Comparison of ENCODE assay signal across 8 mouse cellular contexts in the genomic region with DNA sequence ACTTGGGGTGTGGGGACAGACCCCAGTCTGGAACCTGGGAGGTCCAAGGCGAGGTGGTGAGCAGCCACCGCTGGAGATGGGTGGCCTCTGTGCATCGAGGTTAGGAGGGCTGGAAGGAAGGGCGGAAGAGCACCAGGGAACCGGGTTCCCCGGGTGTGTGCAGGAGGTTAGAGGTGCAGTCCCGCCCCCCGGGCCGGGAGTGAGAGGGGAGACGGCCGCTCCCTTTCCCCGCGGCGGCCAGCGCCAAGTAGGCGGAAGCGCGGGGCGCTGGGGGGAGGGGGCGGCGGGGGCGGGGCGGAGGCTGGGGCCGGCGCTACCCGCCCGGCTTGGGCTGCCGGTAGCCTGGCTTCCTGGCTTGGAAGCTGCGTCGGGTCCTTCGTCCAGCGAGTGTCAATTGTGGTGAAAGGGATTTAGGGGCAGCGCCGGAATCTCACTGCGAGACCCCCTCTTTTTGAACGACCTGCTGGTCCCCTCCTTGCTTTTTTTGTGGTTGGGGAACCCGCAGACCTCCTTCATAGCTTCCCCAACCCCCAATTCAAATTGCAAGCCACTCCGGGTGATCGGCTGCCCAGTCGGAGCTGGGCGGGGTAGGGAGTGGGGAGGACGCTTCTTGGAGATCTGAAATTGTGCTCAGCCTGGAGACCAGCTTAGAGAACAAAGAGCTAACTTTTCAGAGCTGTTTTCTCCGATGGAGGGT. TPM values are rescaled to one million over a fixed set of nuclear protein-coding genes. Genes with fewer than 3 reads are reported as not detected.
DNase-seq lines count a peak whose midpoint lies in the region; ATAC-seq and TF ChIP-seq lines count a peak whose summit lies in the region.

No protein-coding gene starts in this region.

- peak; percentile 20 to 50; a peak in 2 of 4 replicates for TF ChIP-seq POLR2A in MEL (IDR thresholded peaks at IDR 0.05; ENCODE audit: control insufficient read depth in 1 of 2, insufficient read depth in 1 of 2, low read depth in 1 of 2, low read length in 2 of 2, poor library complexity in 1 of 2)

- H3K27me3 ChIP-seq in MEL (ENCODE audit: control insufficient read depth in 1 of 2, insufficient read depth in 2 of 2, low read length in 2 of 2), result no peaks in the 10 kb centered on the region
- H3K27me3 ChIP-seq in intestine, embryonic 16.5 days (replicated peaks; ENCODE audit: control insufficient read depth, insufficient read depth, low read length), result no peaks in the 10 kb centered on the region
- no peaks in the 10 kb centered on the region for H3K27me3 ChIP-seq in neural tube, embryonic 13.5 days

- no peak; a peak in 1 of 4 replicates for TF ChIP-seq EP300 in MEL (IDR thresholded peaks at IDR 0.05; ENCODE audit: low read depth in 1 of 2, low read length in 2 of 2)

- peaks cover 0 to 12% of the 10 kb centered on the region in 2 experiments; a peak in 2 of 4 replicates for H3K36me3 ChIP-seq in MEL (ENCODE audit: control insufficient read depth in 1 of 2, insufficient read depth in 2 of 2, low read length in 2 of 2)
- no peaks in the 10 kb centered on the region for H3K36me3 ChIP-seq in intestine, embryonic 16.5 days (ENCODE audit: control insufficient read depth, insufficient read depth, low read length)
- H3K36me3 ChIP-seq in neural tube, embryonic 13.5 days, result no peaks in the 10 kb centered on the region

- WGBS in intestine, embryonic 16.5 days, result 0% methylated on average over 24 of the region's 43 CpGs
- 1% methylated on average over 38 of the region's 43 CpGs for WGBS in neural tube, embryonic 13.5 days

- TF ChIP-seq RAD21 in MEL (IDR thresholded peaks at IDR 0.05; ENCODE audit: low read depth, low read length), result no peak

- no peak for TF ChIP-seq CTCF in MEL (IDR thresholded peaks at IDR 0.05 in 2 of 3, conservative IDR thresholded peaks at IDR 0.05 in 1 of 3; ENCODE audit: control insufficient read depth in 1 of 3, insufficient read depth in 1 of 3, low read depth in 2 of 3, low read length in 3 of 3, poor library complexity in 1 of 3, severe bottlenecking in 1 of 3)

- peak overlapping the region; percentile 77 for H3K4me2 ChIP-seq in intestine, embryonic 16.5 days (ENCODE audit: low read depth, low read length)
- peak overlapping the region; percentile 63 for H3K4me2 ChIP-seq in neural tube, embryonic 13.5 days

- H3K9ac ChIP-seq in MEL (ENCODE audit: control insufficient read depth, low read depth, low read length, poor library complexity, severe bottlenecking), result peak overlapping the region; percentile 82
- H3K9ac ChIP-seq in intestine, embryonic 16.5 days (ENCODE audit: low read depth, low read length), result peak overlapping the region; percentile 79
- peak overlapping the region; percentile 97 for H3K9ac ChIP-seq in neural tube, embryonic 13.5 days

- intact Hi-C loops in gastrocnemius, postnatal 36 days (cut with DNase I), result loop anchor here (2.0 to 5.0 kb wide), 2 partner anchors 37 to 83 kb away; no protein-coding TSS in a partner anchor

- peak overlapping the region; percentile 86 to 93 for H3K4me3 ChIP-seq in MEL (ENCODE audit: control insufficient read depth in 1 of 2, insufficient read depth in 1 of 2, low read depth in 2 of 2, low read length in 2 of 2)
- H3K4me3 ChIP-seq in intestine, embryonic 16.5 days (ENCODE audit: low read length), result peak overlapping the region; percentile 68
- H3K4me3 ChIP-seq in neural tube, embryonic 13.5 days, result peak overlapping the region; percentile 91

- DNase-seq in 3134 (ENCODE audit: extremely low read depth, insufficient read length, low spot score) (peak; percentile 81), MEL (ENCODE audit: low read depth, low spot score) (peak; percentile 90)
- peak; percentile 55 to 65 for DNase-seq in cerebellum, postnatal 36 days
- peak; percentile 68 to 75 for DNase-seq in gastrocnemius, postnatal 36 days
- peak; percentile 86 to 89 for DNase-seq in lung, adult 18-20 months
- peak; percentile 86 for DNase-seq in thymus, postnatal 4 days

- peak; percentile 72 for ATAC-seq in intestine, embryonic 16.5 days
- ATAC-seq in neural tube, embryonic 13.5 days (ENCODE audit: low read depth), result peak; percentile 60

- H3K27ac ChIP-seq in MEL (ENCODE audit: control insufficient read depth, low read depth, low read length), result peak overlapping the region; percentile 87
- H3K27ac ChIP-seq in intestine, embryonic 16.5 days (ENCODE audit: low read length), result peak overlapping the region; percentile 95
- H3K27ac ChIP-seq in neural tube, embryonic 13.5 days (replicated peaks), result peak overlapping the region; percentile 98

- H3K9me3 ChIP-seq in MEL (replicated peaks; ENCODE audit: insufficient read depth, low read length), result no peaks in the 10 kb centered on the region
- H3K9me3 ChIP-seq in intestine, embryonic 16.5 days (ENCODE audit: control insufficient read depth, low read length), result no peaks in the 10 kb centered on the region
- H3K9me3 ChIP-seq in neural tube, embryonic 13.5 days, result no peaks in the 10 kb centered on the region

- H3K79me2 ChIP-seq in MEL (ENCODE audit: control insufficient read depth, insufficient read depth, low read length, poor library complexity), result peaks cover 13% of the 10 kb centered on the region; the same call in 1 of the 2 replicates

- peaks cover 2 to 20% of the 10 kb centered on the region in 2 experiments; a peak in 3 of 4 replicates for H3K4me1 ChIP-seq in MEL (ENCODE audit: control insufficient read depth in 1 of 2, insufficient read depth in 2 of 2, low read length in 2 of 2)
- peaks cover 50% of the 10 kb centered on the region for H3K4me1 ChIP-seq in intestine, embryonic 16.5 days (ENCODE audit: control insufficient read depth, insufficient read depth, low read length)
- peaks cover 45% of the 10 kb centered on the region for H3K4me1 ChIP-seq in neural tube, embryonic 13.5 days (replicated peaks)

TF ChIP-seq in MEL, 35 proteins besides CTCF, POLR2A, EP300 and RAD21 (continues in another document):
- TF ChIP-seq MAZ (IDR thresholded peaks at IDR 0.05; ENCODE audit: low read depth, low read length) (peak; percentile 82; the same call in 1 of the 2 replicates), ZMIZ1 (IDR thresholded peaks at IDR 0.05; ENCODE audit: low read depth, low read length) (peak; percentile 40; the same call in 1 of the 2 replicates), JUND (IDR thresholded peaks at IDR 0.05; ENCODE audit: low read depth, low read length) (no peak), ELF1 (IDR thresholded peaks at IDR 0.05; ENCODE audit: low read depth, low read length) (peak; percentile 72), NELFE (IDR thresholded peaks at IDR 0.05; ENCODE audit: low read depth, low read length) (peak; percentile 60), MYC (IDR thresholded peaks at IDR 0.05; ENCODE audit: low read depth, low read length) (0 out of 2 replicates have a peak, but pooled peaks have one; percentile 8), ZC3H11A (IDR thresholded peaks at IDR 0.05; ENCODE audit: low read depth, low read length) (no peak), TAL1 (IDR thresholded peaks at IDR 0.05; ENCODE audit: low read length) (no peak), POLR2AphosphoS5 (IDR thresholded peaks at IDR 0.05; ENCODE audit: borderline replicate concordance, low read depth, low read length) (no peak), GABPA (IDR thresholded peaks at IDR 0.05; ENCODE audit: low read depth, low read length) (no peak; the same call in 1 of the 2 replicates), UBTF (IDR thresholded peaks at IDR 0.05; ENCODE audit: borderline replicate concordance, insufficient read depth, low read depth, low read length) (no peak), SIN3A (IDR thresholded peaks at IDR 0.05; ENCODE audit: low read length) (peak; percentile 51; the same call in 1 of the 2 replicates), TBP (IDR thresholded peaks at IDR 0.05; ENCODE audit: low read depth, low read length) (no peak)

RNA-seq across cellular contexts. Expression of a gene that starts 1.3 kb away (rescaled TPM):
- total RNA-seq in MEL (2012; rRNA removed), result 13.3 and 15.2 TPM in 2 replicates
- 10 to 100 TPM in 1 of 2 experiments, not detected in 1; 38.7 TPM for polyA plus RNA-seq in MEL (2012; ENCODE audit: insufficient read depth in 1 of 2, insufficient read length in 2 of 2, low read depth in 1 of 2, low replicate concordance in 2 of 2, missing spikeins in 1 of 2)
- 10 to 100 TPM; 14.2 to 15.4 TPM for total RNA-seq in gastrocnemius, postnatal 36 days (2021)
- 141 and 148 TPM in 2 replicates for polyA plus RNA-seq in intestine, embryonic 16.5 days (2015; fragmentation: Nextera tagmentation; extraction: Ambion mirVana)
- polyA plus RNA-seq in neural tube, embryonic 13.5 days (2015; fragmentation: Nextera tagmentation; extraction: Ambion mirVana), result 114 and 123 TPM in 2 replicates

RNA-seq across cellular contexts. Expression of a gene that starts 17.9 kb away (rescaled TPM):
- total RNA-seq in MEL (2012; rRNA removed), result 1,922 and 2,072 TPM in 2 replicates
- 100 to 1,000 TPM in 1 of 2 experiments, not detected in 1; 921 TPM for polyA plus RNA-seq in MEL (2012; ENCODE audit: insufficient read depth in 1 of 2, insufficient read length in 2 of 2, low read depth in 1 of 2, low replicate concordance in 2 of 2, missing spikeins in 1 of 2)
- total RNA-seq in gastrocnemius, postnatal 36 days (2021), result 100 to 1,000 TPM; 349 to 430 TPM
- 466 and 491 TPM in 2 replicates for polyA plus RNA-seq in intestine, embryonic 16.5 days (2015; fragmentation: Nextera tagmentation; extraction: Ambion mirVana)
- polyA plus RNA-seq in neural tube, embryonic 13.5 days (2015; fragmentation: Nextera tagmentation; extraction: Ambion mirVana), result 351 and 415 TPM in 2 replicates

RNA-seq across cellular contexts. Expression of a gene that starts 24.4 kb away (rescaled TPM):
- 0.69 TPM in 2 replicates for total RNA-seq in MEL (2012; rRNA removed)
- polyA plus RNA-seq in MEL (2012; ENCODE audit: insufficient read depth in 1 of 2, insufficient read length in 2 of 2, low read depth in 1 of 2, low replicate concordance in 2 of 2, missing spikeins in 1 of 2), result under 1 TPM in 1 of 2 experiments, not detected in 1; 0.43 TPM
- not detected for total RNA-seq in gastrocnemius, postnatal 36 days (2021)
- polyA plus RNA-seq in intestine, embryonic 16.5 days (2015; fragmentation: Nextera tagmentation; extraction: Ambion mirVana), result not detected in 2 replicates
- polyA plus RNA-seq in neural tube, embryonic 13.5 days (2015; fragmentation: Nextera tagmentation; extraction: Ambion mirVana), result 0.67 TPM in 1 of 2 replicates, not detected in the other

RNA-seq across cellular contexts. Expression of a gene that starts 33.8 kb away (rescaled TPM):
- 18.1 and 20.8 TPM in 2 replicates for total RNA-seq in MEL (2012; rRNA removed)
- polyA plus RNA-seq in MEL (2012; ENCODE audit: insufficient read depth in 1 of 2, insufficient read length in 2 of 2, low read depth in 1 of 2, low replicate concordance in 2 of 2, missing spikeins in 1 of 2), result 10 to 100 TPM in 1 of 2 experiments, not detected in 1; 16.7 TPM
- 1 to 10 TPM; 5.5 to 5.7 TPM for total RNA-seq in gastrocnemius, postnatal 36 days (2021)
- 11.1 and 11.9 TPM in 2 replicates for polyA plus RNA-seq in intestine, embryonic 16.5 days (2015; fragmentation: Nextera tagmentation; extraction: Ambion mirVana)
- 18.8 and 19.1 TPM in 2 replicates for polyA plus RNA-seq in neural tube, embryonic 13.5 days (2015; fragmentation: Nextera tagmentation; extraction: Ambion mirVana)

RNA-seq across cellular contexts. Expression of a gene that starts 40.4 kb away (rescaled TPM):
- 0.29 TPM in 1 of 2 replicates, not detected in the other for total RNA-seq in MEL (2012; rRNA removed)
- under 1 TPM in 1 of 2 experiments, not detected in 1; 0.81 TPM for polyA plus RNA-seq in MEL (2012; ENCODE audit: insufficient read depth in 1 of 2, insufficient read length in 2 of 2, low read depth in 1 of 2, low replicate concordance in 2 of 2, missing spikeins in 1 of 2)
- total RNA-seq in gastrocnemius, postnatal 36 days (2021), result under 1 TPM; 0.31 to 0.64 TPM
- 4.1 TPM in 2 replicates for polyA plus RNA-seq in intestine, embryonic 16.5 days (2015; fragmentation: Nextera tagmentation; extraction: Ambion mirVana)
- polyA plus RNA-seq in neural tube, embryonic 13.5 days (2015; fragmentation: Nextera tagmentation; extraction: Ambion mirVana), result 31.0 and 32.3 TPM in 2 replicates

Comparison
In these comparisons a context has a peak if more than half of its experiments do, and no peak if none do; other contexts are left out.
1. Peak in every context shown above with its lines: DNase-seq, ATAC-seq, H3K4me3 ChIP-seq and H3K27ac ChIP-seq.